Mouse (Mus musculus) kidney, postnatal 0 days (tissue): ENCODE data around the gene Gna15. TPM values are rescaled to one million over a fixed set of nuclear protein-coding genes. Genes with fewer than 3 reads are reported as not detected.

Experiments
- ATAC-seq: fragments of 200-750 bp; cut with Nextera tagmentation; replicated peaks from 2 replicates; pipeline ENCODE4 v1.8.0; 2017; ENCODE audit warnings: low read depth, moderate number of reproducible peaks, moderate TSS enrichment, moderate library complexity; ENCODE audit not compliant: low FRiP score
- DNase-seq: peaks from one replicate; pipeline ENCODE4 v3.0.0-alpha.2; 2016; ENCODE audit warnings: low spot score
- H3K27ac ChIP-seq: fragments of 300-500 bp; sonication (generic); 2 replicates; pipeline ENCODE4 v1.5.1; 2014; ENCODE audit warnings: mild to moderate bottlenecking
- H3K27me3 ChIP-seq: fragments of 300-500 bp; sonication (generic); 2 replicates; pipeline ENCODE4 v1.6.1; 2014; ENCODE audit warnings: low read length, mixed read lengths; ENCODE audit not compliant: insufficient read depth
- H3K36me3 ChIP-seq: fragments of 300-500 bp; sonication (generic); 2 replicates; pipeline ENCODE4 v1.6.1; 2014; ENCODE audit warnings: low read length, mixed read lengths; ENCODE audit not compliant: insufficient read depth
- H3K4me1 ChIP-seq: fragments of 300-500 bp; sonication (generic); replicated peaks from 2 replicates; pipeline ENCODE4 v1.6.1; 2014; ENCODE audit warnings: antibody characterized with exemption, low read length, mixed read lengths; ENCODE audit not compliant: insufficient read depth
- H3K4me2 ChIP-seq: fragments of 300-500 bp; sonication (generic); 2 replicates; pipeline ENCODE4 v1.6.1; 2014; ENCODE audit warnings: mild to moderate bottlenecking, low read length, moderate library complexity, mixed read lengths
- H3K4me3 ChIP-seq: fragments of 300-500 bp; sonication (generic); replicated peaks from 2 replicates; pipeline ENCODE4 v1.5.1; 2014; ENCODE audit warnings: low read depth, low read length
- H3K9ac ChIP-seq: fragments of 300-500 bp; sonication (generic); 2 replicates; pipeline ENCODE4 v1.6.1; 2014; ENCODE audit warnings: low read depth, low read length
- H3K9me3 ChIP-seq: fragments of 300-500 bp; sonication (generic); replicated peaks from 2 replicates; pipeline ENCODE4 v1.6.1; 2016; ENCODE audit warnings: low read length, inconsistent platforms, mixed read lengths
- CTCF ChIP-seq: IDR thresholded peaks from 2 replicates; pipeline ENCODE4 v1.5.1; 2016; ENCODE audit warnings: antibody characterized with exemption, low read depth, mild to moderate bottlenecking, moderate library complexity
- whole genome bisulfite sequencing: fragments of 180-500 bp; shearing (Covaris S2); extraction: QIAGEN DNeasy Blood & Tissue Kit; methylation state at CpG from one replicate; pipeline ENCODE4 v1.1.7; 2014; 5-methylcytosine and 5-hydroxymethylcytosine counted together
- polyA plus RNA-seq: library from polyadenylated mRNA; unstranded; fragments of >200 nt; fragmentation: Nextera tagmentation; extraction: Ambion mirVana; gene quantifications from 2 replicates; pipeline ENCODE4 v1.2.1, GENCODE M21; 2015

Gna15 gene
- polyA plus RNA-seq, 1 experiment from 2014 or later, result 0.92 TPM

DNA sequence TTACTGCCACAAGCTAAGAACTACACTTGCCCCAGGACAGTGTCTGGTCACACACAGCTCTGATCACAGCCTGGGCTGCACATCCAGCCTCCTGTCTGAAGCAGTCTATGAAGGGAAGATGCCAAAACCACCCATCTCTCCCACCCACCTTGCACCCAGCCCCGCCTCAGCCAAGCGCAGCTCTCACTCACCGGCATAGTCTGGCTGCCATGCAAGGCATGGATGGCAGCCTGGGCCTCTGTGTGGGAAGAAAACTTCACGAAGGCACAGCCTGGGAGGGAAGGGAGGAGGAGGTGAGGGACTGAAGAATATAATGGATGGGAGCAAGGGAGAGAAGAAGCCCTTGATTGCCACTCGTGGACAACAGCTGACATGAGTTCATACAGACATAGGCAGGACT lies 54.8 kb downstream of the Gna15 start:
- Histone ChIP-seq H3K4me1 (peaks cover 3% of the 10 kb centered on the region; the same call in 1 of the 2 replicates), H3K27me3 (peaks cover 37% of the 10 kb centered on the region; the same call in 1 of the 2 replicates), H3K4me3 (no peak overlapping the region), H3K9ac (no peak overlapping the region), H3K4me2 (no peak overlapping the region), H3K9me3 (no peaks in the 10 kb centered on the region), H3K36me3 (no peaks in the 10 kb centered on the region), H3K27ac (no peak overlapping the region)
- DNase-seq (no peak), ATAC-seq (no peak)
- WGBS, result 81% methylated on average over 5 of the region's 5 CpGs
- no peak for TF ChIP-seq CTCF

DNA sequence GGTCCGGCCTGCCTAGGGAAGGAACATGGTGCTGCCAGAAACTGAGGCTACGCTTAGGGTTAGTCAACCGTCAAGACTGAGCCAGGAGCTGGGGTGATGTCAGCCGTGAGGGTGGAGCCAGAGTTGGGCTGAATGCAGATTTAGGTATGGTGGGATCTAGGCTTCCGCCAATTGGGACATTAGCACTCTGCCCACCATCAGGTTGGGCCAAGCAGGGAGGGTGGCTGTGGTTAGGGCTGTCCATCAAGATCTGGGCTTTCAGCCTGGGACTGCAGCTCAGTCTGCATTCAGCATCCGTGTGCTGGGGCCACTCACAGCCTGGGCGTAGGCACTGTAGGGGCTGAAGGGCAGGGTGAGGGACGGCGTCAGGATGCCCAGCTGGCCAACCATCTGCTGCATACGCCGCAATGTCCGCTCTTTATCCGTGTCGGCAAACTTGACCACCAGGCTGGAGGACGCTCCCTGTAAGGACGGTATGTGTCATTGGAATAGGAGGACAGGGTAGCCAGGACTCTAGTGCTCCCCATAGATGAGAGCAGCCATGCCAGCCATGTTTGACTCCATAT lies 56.3 kb downstream of the Gna15 start:
- no peak overlapping the region for H3K9ac ChIP-seq
- peaks cover 33% of the 10 kb centered on the region for H3K27me3 ChIP-seq
- H3K27ac ChIP-seq, result no peak overlapping the region
- H3K4me1 ChIP-seq, result peaks cover 3% of the 10 kb centered on the region; the same call in 1 of the 2 replicates
- no peak overlapping the region for H3K4me3 ChIP-seq
- WGBS, result 82% methylated on average over 16 of the region's 16 CpGs
- ATAC-seq (no peak), DNase-seq (no peak)
- H3K4me2 ChIP-seq, result no peak overlapping the region
- no peak for TF ChIP-seq CTCF
- H3K36me3 ChIP-seq, result no peaks in the 10 kb centered on the region
- no peaks in the 10 kb centered on the region for H3K9me3 ChIP-seq

DNA sequence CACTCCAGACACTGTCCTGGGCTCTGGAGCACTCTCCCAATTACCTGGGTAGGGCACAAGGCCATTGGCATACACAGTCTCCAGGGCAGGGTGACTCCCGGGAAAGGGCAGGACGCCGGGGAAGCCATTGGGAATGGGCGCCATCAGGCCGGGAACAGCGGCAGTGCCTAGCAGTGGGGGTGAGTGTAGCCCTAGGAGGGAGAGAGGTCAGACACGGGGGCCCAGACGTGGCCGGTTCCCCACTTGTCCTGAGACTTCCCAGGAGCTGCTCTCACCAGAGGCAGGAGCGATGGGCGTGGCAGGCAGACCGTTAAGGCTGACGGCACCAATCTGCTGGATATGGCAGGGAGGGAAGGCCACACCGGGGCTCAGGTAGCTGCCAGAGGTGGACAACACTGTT lies 57.1 kb downstream of the Gna15 start:
- TF ChIP-seq CTCF, result no peak
- whole genome bisulfite sequencing, result 49% methylated on average over 14 of the region's 14 CpGs
- Histone ChIP-seq H3K9me3 (no peaks in the 10 kb centered on the region), H3K4me1 (peaks cover 8% of the 10 kb centered on the region), H3K36me3 (no peaks in the 10 kb centered on the region), H3K4me2 (no peak overlapping the region), H3K4me3 (no peak overlapping the region), H3K27me3 (peaks cover 33% of the 10 kb centered on the region), H3K9ac (no peak overlapping the region), H3K27ac (no peak overlapping the region)
- no peak for ATAC-seq
- DNase-seq, result no peak

DNA sequence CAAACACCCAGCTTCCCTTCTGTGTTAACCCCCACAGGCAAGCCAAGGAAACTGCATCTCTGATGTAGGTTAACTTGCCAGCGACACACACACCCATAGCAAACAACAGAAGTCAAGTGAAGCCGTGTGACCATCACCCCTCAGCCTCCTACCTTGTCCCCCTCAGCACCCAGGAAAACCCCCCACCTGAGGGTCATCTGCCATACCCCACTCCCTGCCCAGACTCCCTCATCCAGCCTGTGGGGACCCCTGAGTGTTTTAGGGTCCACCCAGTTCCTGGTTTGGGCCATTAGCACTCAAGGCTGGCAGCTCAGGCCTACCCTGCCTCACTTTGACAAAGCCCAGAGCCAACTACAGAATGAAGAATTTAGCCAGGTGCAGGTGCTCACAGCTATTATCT lies 58.0 kb downstream of the Gna15 start:
- DNase-seq, result no peak
- Histone ChIP-seq H3K27me3 (peaks cover 30% of the 10 kb centered on the region), H3K9me3 (no peaks in the 10 kb centered on the region), H3K4me1 (peaks cover 9% of the 10 kb centered on the region), H3K27ac (no peak overlapping the region), H3K36me3 (no peaks in the 10 kb centered on the region), H3K4me3 (no peak overlapping the region), H3K4me2 (no peak overlapping the region), H3K9ac (no peak overlapping the region)
- ATAC-seq, result no peak
- TF ChIP-seq CTCF, result no peak
- WGBS, result 83% methylated on average over 2 of the region's 2 CpGs

DNA sequence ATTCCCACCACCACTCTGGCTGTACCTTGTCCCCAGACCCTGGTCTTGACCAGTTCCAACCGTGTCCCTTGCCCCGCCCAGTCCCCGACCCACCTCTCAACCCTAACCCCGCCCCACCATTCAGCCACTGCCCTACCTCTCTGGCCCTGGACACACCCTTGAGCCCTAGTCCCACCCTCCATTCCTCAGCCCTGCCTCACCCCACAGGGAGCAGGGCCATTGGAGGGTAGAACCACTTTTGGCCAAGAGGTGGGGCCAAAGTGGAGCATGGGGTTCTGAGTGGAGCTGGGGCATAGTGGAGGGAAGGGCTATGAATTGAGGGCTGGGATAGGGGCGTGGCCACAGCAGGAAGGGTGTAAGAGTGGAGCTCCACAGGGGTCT lies 58.8 kb downstream of the Gna15 start:
- H3K27me3 ChIP-seq, result peaks cover 36% of the 10 kb centered on the region
- no peaks in the 10 kb centered on the region for H3K36me3 ChIP-seq
- DNase-seq, result peak; percentile 15
- H3K9ac ChIP-seq, result no peak overlapping the region
- no peak overlapping the region for H3K4me2 ChIP-seq
- H3K27ac ChIP-seq, result no peak overlapping the region
- no peak for TF ChIP-seq CTCF
- peak; percentile 66 for ATAC-seq
- no peaks in the 10 kb centered on the region for H3K9me3 ChIP-seq
- 5% methylated on average over 5 of the region's 5 CpGs for WGBS
- H3K4me3 ChIP-seq, result no peak overlapping the region
- peaks cover 9% of the 10 kb centered on the region for H3K4me1 ChIP-seq

DNA sequence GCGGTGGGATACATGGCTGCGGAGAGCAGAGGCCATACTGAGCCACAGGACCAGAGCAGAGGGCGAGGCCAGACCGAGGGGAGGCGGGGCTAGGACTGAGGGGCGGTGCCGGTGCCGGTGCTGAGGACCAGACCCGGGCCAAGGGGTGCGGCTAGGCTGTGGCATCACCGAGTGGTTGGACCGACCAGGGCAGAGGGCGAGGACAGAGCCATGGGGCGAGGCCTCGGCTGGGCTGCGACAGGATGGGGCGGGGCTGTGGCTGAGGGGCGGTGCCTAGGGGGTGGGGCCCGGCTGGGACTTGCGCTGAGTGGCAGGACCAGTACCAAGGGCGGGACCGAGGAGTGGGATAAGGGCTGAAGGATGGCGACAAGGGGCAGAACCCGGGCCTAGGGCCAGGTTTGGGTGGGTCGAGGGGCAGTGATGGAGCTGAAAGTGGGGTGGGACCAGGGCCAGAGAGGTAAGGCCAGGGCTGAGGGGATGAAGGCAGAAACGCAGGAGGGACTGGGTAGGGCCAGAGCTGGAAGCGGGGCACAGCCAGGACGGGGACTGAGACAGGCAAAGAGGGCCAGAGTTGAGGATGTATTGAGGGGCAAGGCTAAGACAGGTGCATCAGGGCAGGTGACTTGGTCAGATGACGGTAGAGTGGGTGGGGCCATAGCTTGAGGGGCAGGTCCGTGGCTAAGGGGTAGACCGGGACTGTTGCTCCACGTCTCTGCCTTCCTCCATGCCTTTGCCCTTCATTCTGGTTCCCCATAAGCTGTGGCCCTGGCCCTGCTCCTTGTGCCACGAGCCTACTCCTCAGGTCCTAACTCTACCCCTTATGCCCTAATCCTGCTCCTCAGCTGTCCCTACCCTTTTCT lies 59.4 kb downstream of the Gna15 start:
- H3K9me3 ChIP-seq, result no peaks in the 10 kb centered on the region
- H3K4me3 ChIP-seq, result peak overlapping the region; percentile 27; the same call in 1 of the 2 replicates
- no peak for TF ChIP-seq CTCF
- no peak overlapping the region for H3K27ac ChIP-seq
- H3K4me2 ChIP-seq, result peak overlapping the region; percentile 50
- H3K36me3 ChIP-seq, result no peaks in the 10 kb centered on the region
- ATAC-seq (peak; percentile 87), DNase-seq (peak; percentile 68)
- H3K27me3 ChIP-seq, result peaks cover 36% of the 10 kb centered on the region
- peaks cover 9% of the 10 kb centered on the region for H3K4me1 ChIP-seq
- WGBS, result 4% methylated on average over 33 of the region's 33 CpGs
- 0 out of 2 replicates have a peak overlapping the region, but pooled peaks have one; percentile 20 for H3K9ac ChIP-seq
